Mouse (Mus musculus) C2C12 (cell line): ENCODE data around the gene Scube2.

Experiments
- CEBPB ChIP-seq: IDR thresholded peaks from one replicate; pipeline ENCODE4 v1.6.1; 2011; ENCODE audit warnings: low read depth, mild to moderate bottlenecking, control low read depth, moderate library complexity
- CTCF ChIP-seq: IDR thresholded peaks from one replicate; pipeline ENCODE4 v1.5.1; 2011; ENCODE audit not compliant: control insufficient read depth, insufficient read depth, insufficient read length
- FOSL1 ChIP-seq: IDR thresholded peaks from one replicate; pipeline ENCODE4 v1.8.0; 2011; ENCODE audit warnings: mild to moderate bottlenecking, low read length; ENCODE audit not compliant: poor library complexity, insufficient read depth, severe bottlenecking
- MAX ChIP-seq: IDR thresholded peaks from one replicate; pipeline ENCODE4 v1.6.1; 2011; ENCODE audit warnings: mild to moderate bottlenecking, control low read depth
- MYOD1 ChIP-seq: IDR thresholded peaks from one replicate; pipeline ENCODE4 v1.6.1; 2011; ENCODE audit warnings: low read depth; ENCODE audit not compliant: control insufficient read depth, insufficient read length
- MYOG ChIP-seq: IDR thresholded peaks from one replicate; pipeline ENCODE4 v1.6.1; 2011; ENCODE audit not compliant: control insufficient read depth, insufficient read length; ENCODE audit errors: extremely low read depth
- USF1 ChIP-seq: IDR thresholded peaks from one replicate; pipeline ENCODE4 v1.6.1; 2011; ENCODE audit warnings: low read depth, mild to moderate bottlenecking, control low read depth, moderate library complexity

DNA sequence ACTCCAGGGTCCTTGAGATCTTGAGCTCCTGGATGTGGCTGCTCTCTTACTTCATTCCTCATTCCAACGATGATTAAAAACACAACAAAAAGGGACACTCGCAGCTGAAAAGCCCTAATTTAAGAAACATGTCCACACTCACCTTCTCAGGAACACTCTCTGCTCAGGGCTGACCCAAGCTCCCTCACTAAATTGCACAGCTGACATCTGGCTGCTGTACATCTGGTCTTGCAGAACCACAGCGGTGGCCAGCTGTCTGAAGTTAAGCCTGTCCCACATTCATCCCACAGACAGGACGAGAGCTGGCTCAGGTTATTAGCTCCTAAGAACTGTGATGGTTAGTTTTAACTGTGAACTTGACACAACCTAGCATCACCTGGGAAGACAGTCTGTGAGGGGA is 26.3 kb upstream of the Scube2 start:
- TF ChIP-seq MYOD1 (no peak), CTCF (no peak), USF1 (no peak), CEBPB (no peak), MAX (no peak), MYOG (no peak), FOSL1 (no peak)
